Mouse (Mus musculus): ENCODE data around the gene Irgc1. TPM values are rescaled to one million over a fixed set of nuclear protein-coding genes. Genes with fewer than 3 reads are reported as not detected.

The Irgc1 gene
- total and polyA plus RNA-seq, 3 experiments, result 0.88 TPM; not detected in 2

- Histone ChIP-seq H3K27me3 (ENCODE audit: control insufficient read depth, insufficient read depth, low read length) (no peaks in the 10 kb centered on the region), H3K4me3 (peak overlapping the region; percentile 59)
- DNase-seq, result no peak
Observed at GRCm38 (mm10) chr7:24480986-24481473, 28.9 kb upstream of the Irgc1 start.

DNA sequence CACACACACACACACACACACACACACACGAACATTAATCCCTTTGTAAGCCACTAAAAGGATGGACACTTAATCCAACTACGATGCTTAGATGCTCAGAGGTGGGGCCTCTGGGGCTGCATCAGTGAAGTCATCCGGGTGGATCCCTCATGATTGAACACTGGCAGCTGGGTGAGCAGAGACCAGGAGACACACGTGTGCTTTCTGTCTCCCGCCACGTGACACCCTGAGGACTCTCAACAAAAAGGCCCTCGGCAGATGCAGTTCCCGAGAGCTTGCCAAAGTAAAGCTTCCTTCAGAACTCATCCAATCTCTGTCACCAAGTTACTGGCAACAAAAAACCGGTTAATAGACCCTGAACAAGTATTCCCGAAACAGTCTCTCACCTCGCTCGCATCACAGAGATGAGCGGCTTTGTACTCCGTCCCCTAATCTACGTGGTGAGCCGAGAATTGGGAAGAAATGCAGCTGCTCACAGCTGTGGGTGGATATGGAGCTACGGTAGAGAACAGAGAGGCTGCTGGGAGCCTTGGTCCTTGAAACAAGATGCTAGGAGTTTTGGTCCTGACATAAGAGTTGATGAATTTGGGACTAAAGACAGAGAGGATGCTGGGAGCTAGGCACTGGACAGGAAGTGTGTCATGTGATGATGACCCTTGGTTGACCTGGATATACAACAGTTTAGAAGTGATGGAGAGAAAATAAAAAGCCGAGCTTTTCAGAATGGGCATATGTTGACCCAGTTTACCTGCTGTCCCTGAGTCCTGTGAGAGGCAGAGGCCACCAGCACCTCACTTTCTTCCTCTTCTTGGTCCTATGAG lies 28.2 kb upstream of the Irgc1 start:
- no peak overlapping the region for H3K27ac ChIP-seq
- no peak for TF ChIP-seq EP300 (IDR thresholded peaks at IDR 0.05; ENCODE audit: insufficient read depth, low read depth, low read length)
- no peak for TF ChIP-seq CTCF (IDR thresholded peaks at IDR 0.05)
- no peak for TF ChIP-seq POLR2A (IDR thresholded peaks at IDR 0.05; ENCODE audit: insufficient read depth, low read depth, low read length)
- intact Hi-C loops (cut with DNase I), result no loop called here
- H3K36me3 ChIP-seq (ENCODE audit: control insufficient read depth, insufficient read depth, low read length), result no peaks in the 10 kb centered on the region
- 49% methylated on average over 18 of the region's 18 CpGs for WGBS
- no peak overlapping the region for H3K9ac ChIP-seq (ENCODE audit: low read depth, low read length)
- no peaks in the 10 kb centered on the region for H3K27me3 ChIP-seq (ENCODE audit: control insufficient read depth, insufficient read depth, low read length)
- no peak overlapping the region for H3K4me3 ChIP-seq
- H3K79me2 ChIP-seq (replicated peaks; ENCODE audit: control insufficient read depth, insufficient read depth, low read length), result no peaks in the 10 kb centered on the region
- no peak for DNase-seq
- no peaks in the 10 kb centered on the region for H3K4me1 ChIP-seq (ENCODE audit: control insufficient read depth, insufficient read depth, low read length)

More at GRCm38 (mm10) chr7:24480986-24481473, 28.9 kb upstream of the Irgc1 start:
- H3K27ac ChIP-seq, result no peak overlapping the region
- no peak for TF ChIP-seq EP300 (IDR thresholded peaks at IDR 0.05; ENCODE audit: insufficient read depth, low read depth, low read length)
- TF ChIP-seq CTCF (IDR thresholded peaks at IDR 0.05), result no peak
- TF ChIP-seq POLR2A (IDR thresholded peaks at IDR 0.05; ENCODE audit: insufficient read depth, low read depth, low read length), result no peak
- intact Hi-C loops (cut with DNase I), result no loop called here
- 21% methylated on average over 14 of the region's 14 CpGs for WGBS
- H3K79me2 ChIP-seq (replicated peaks; ENCODE audit: control insufficient read depth, insufficient read depth, low read length), result no peaks in the 10 kb centered on the region
- H3K9ac ChIP-seq (ENCODE audit: low read depth, low read length), result no peak overlapping the region
- no peaks in the 10 kb centered on the region for H3K36me3 ChIP-seq (ENCODE audit: control insufficient read depth, insufficient read depth, low read length)
- no peaks in the 10 kb centered on the region for H3K4me1 ChIP-seq (ENCODE audit: control insufficient read depth, insufficient read depth, low read length)

DNA sequence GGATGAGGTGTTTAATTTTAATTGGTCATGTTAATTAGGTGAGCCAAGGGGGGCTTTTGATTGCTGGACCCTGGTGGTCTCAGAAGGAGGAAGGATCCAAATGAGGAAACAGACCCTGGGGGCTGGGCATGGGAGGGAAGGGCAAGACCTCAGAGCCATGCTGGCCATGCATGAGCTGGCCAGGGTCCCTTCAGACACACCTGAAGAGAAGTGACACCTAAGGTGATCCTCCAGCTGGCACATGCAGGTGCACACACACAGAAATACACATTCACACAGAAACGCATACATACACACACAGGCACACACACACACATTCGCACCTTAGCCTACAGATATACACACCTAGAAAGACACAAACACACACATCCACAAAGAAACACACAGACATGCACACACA lies 27.6 kb upstream of the Irgc1 start:
- intact Hi-C loops (cut with DNase I), result loop anchor here (5.0 kb wide), 1 partner anchor 183 kb away; no protein-coding TSS in a partner anchor
- Histone ChIP-seq H3K4me3 (no peak overlapping the region), H3K79me2 (replicated peaks; ENCODE audit: control insufficient read depth, insufficient read depth, low read length) (no peaks in the 10 kb centered on the region), H3K9ac (ENCODE audit: low read depth, low read length) (no peak overlapping the region), H3K36me3 (ENCODE audit: control insufficient read depth, insufficient read depth, low read length) (no peaks in the 10 kb centered on the region), H3K27ac (no peak overlapping the region), H3K4me1 (ENCODE audit: control insufficient read depth, insufficient read depth, low read length) (no peaks in the 10 kb centered on the region), H3K27me3 (ENCODE audit: control insufficient read depth, insufficient read depth, low read length) (no peaks in the 10 kb centered on the region)
- TF ChIP-seq EP300 (IDR thresholded peaks at IDR 0.05; ENCODE audit: insufficient read depth, low read depth, low read length) (no peak), POLR2A (IDR thresholded peaks at IDR 0.05; ENCODE audit: insufficient read depth, low read depth, low read length) (no peak), CTCF (IDR thresholded peaks at IDR 0.05) (no peak)
- WGBS, result 93% methylated on average over 2 of the region's 2 CpGs
- DNase-seq, result no peak

DNA sequence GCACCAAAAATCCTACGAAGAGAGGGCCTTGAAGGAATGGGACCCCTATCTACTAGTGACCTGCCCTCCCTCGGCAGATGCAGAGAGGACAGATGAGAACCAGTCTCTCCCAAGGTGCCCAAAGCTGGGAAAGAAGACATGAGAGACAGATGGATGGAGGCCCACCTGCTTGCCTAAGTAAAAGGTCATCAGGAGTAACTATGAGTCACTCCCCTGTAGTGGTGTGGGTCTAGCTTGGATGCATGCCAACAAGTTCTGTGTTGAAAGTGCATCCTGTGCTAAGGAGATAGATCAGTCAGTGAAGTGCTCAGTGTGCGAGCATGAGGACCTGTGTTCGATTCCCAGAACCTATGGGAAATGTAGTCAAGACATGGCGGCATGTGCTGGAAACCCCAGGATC lies 26.8 kb upstream of the Irgc1 start:
- Histone ChIP-seq H3K27ac (no peak overlapping the region), H3K79me2 (replicated peaks; ENCODE audit: control insufficient read depth, insufficient read depth, low read length) (no peaks in the 10 kb centered on the region), H3K4me1 (ENCODE audit: control insufficient read depth, insufficient read depth, low read length) (no peaks in the 10 kb centered on the region), H3K27me3 (ENCODE audit: control insufficient read depth, insufficient read depth, low read length) (no peaks in the 10 kb centered on the region), H3K9ac (ENCODE audit: low read depth, low read length) (no peak overlapping the region), H3K4me3 (no peak overlapping the region), H3K36me3 (ENCODE audit: control insufficient read depth, insufficient read depth, low read length) (no peaks in the 10 kb centered on the region)
- no peak for DNase-seq
- intact Hi-C loops (cut with DNase I), result loop anchor here (5.0 kb wide), 1 partner anchor 183 kb away; no protein-coding TSS in a partner anchor
- TF ChIP-seq CTCF (IDR thresholded peaks at IDR 0.05) (no peak), POLR2A (IDR thresholded peaks at IDR 0.05; ENCODE audit: insufficient read depth, low read depth, low read length) (no peak), EP300 (IDR thresholded peaks at IDR 0.05; ENCODE audit: insufficient read depth, low read depth, low read length) (no peak)
- WGBS, result 77% methylated on average over 5 of the region's 5 CpGs

- H3K27ac ChIP-seq, result no peak overlapping the region
- H3K4me3 ChIP-seq, result no peak overlapping the region
- 54% methylated on average over 7 of the region's 7 CpGs for WGBS
- no peaks in the 10 kb centered on the region for H3K4me1 ChIP-seq (ENCODE audit: control insufficient read depth, insufficient read depth, low read length)
- TF ChIP-seq CTCF (IDR thresholded peaks at IDR 0.05), result no peak
- no peak for TF ChIP-seq POLR2A (IDR thresholded peaks at IDR 0.05; ENCODE audit: insufficient read depth, low read depth, low read length)
- TF ChIP-seq EP300 (IDR thresholded peaks at IDR 0.05; ENCODE audit: insufficient read depth, low read depth, low read length), result no peak
- H3K36me3 ChIP-seq (ENCODE audit: control insufficient read depth, insufficient read depth, low read length), result no peaks in the 10 kb centered on the region
- intact Hi-C loops (cut with DNase I), result loop anchor here (5.0 kb wide), 1 partner anchor 185 kb away; no protein-coding TSS in a partner anchor
- H3K9ac ChIP-seq (ENCODE audit: low read depth, low read length), result no peak overlapping the region
- H3K79me2 ChIP-seq (replicated peaks; ENCODE audit: control insufficient read depth, insufficient read depth, low read length), result no peaks in the 10 kb centered on the region
- DNase-seq, result no peak
- H3K27me3 ChIP-seq (ENCODE audit: control insufficient read depth, insufficient read depth, low read length), result no peaks in the 10 kb centered on the region
Observed at GRCm38 (mm10) chr7:24476856-24477255, 24.8 kb upstream of the Irgc1 start.

DNA sequence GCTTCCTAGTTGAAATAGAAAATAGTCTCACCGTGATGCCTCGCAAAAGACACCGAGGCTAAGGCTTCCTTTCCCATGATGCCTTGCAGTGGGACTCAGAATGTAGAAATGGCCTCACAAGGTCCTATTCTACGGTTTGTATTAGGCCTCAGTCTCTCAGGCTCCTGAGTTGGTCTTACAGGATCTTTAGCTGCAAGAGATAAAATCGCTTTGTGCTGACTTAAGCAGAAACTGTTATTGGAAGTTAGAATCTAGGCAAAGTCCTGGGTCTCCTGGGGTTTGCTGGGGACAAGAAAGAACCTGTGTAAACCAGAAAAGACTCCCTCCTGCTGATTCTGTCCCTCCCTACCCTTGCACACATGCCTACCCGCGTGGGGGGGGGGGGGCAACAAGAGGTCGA lies 24.2 kb upstream of the Irgc1 start:
- intact Hi-C loops (cut with DNase I), result loop anchor here (5.0 kb wide), 1 partner anchor 186 kb away; no protein-coding TSS in a partner anchor

More for the DNA sequence above, 24.2 kb upstream of the Irgc1 start:
- TF ChIP-seq EP300 (IDR thresholded peaks at IDR 0.05; ENCODE audit: insufficient read depth, low read depth, low read length) (no peak), CTCF (IDR thresholded peaks at IDR 0.05) (no peak), POLR2A (IDR thresholded peaks at IDR 0.05; ENCODE audit: insufficient read depth, low read depth, low read length) (no peak)
- WGBS, result 81% methylated on average over 8 of the region's 8 CpGs
- no peaks in the 10 kb centered on the region for H3K36me3 ChIP-seq (ENCODE audit: control insufficient read depth, insufficient read depth, low read length)
- H3K4me1 ChIP-seq (ENCODE audit: control insufficient read depth, insufficient read depth, low read length), result no peaks in the 10 kb centered on the region
- H3K9ac ChIP-seq (ENCODE audit: low read depth, low read length), result no peak overlapping the region
- no peak for DNase-seq
- no peaks in the 10 kb centered on the region for H3K27me3 ChIP-seq (ENCODE audit: control insufficient read depth, insufficient read depth, low read length)
- H3K27ac ChIP-seq, result no peak overlapping the region
- no peak overlapping the region for H3K4me3 ChIP-seq
- no peaks in the 10 kb centered on the region for H3K79me2 ChIP-seq (replicated peaks; ENCODE audit: control insufficient read depth, insufficient read depth, low read length)
